Mouse (Mus musculus) c-Kit-positive CD71-positive TER-119-negative erythroid progenitor cells, embryonic 14.5 days (primary cell): ENCODE results near the gene Tbxas1.

Source experiments
- DNase-seq: peaks from one replicate; pipeline ENCODE4 v3.0.0-alpha.2; 2013; ENCODE audit warnings: low read depth

Gene Tbxas1

GRCm38 (mm10) chr6:39117584-39118455, 242.6 kb downstream of the Tbxas1 start, which contains the start of gene Parp12:
TSS of gene Parp12 (minus strand) at chr6:39118349.
- peak; percentile 53 for DNase-seq

- no peak for DNase-seq
Measured at GRCm38 (mm10) chr6:39118456-39118881, 243.3 kb downstream of the Tbxas1 start.

- no peak for DNase-seq
Measured at GRCm38 (mm10) chr6:39120685-39121084, 245.5 kb downstream of the Tbxas1 start.

GRCm38 (mm10) chr6:39124719-39125118, 249.5 kb downstream of the Tbxas1 start:
- DNase-seq = no peak

- no peak for DNase-seq
Measured at GRCm38 (mm10) chr6:39131480-39131879, 256.3 kb downstream of the Tbxas1 start.

GRCm38 (mm10) chr6:39132556-39132955, 257.4 kb downstream of the Tbxas1 start:
- DNase-seq = no peak
